Comparison of ENCODE assay signal across 8 mouse cellular contexts in genomic region chr6:86404100-86404861, GRCm38 (mm10). TPM values are rescaled to one million over a fixed set of nuclear protein-coding genes. Genes with fewer than 3 reads are reported as not detected.
DNase-seq lines count a peak whose midpoint lies in the region; ATAC-seq and TF ChIP-seq lines count a peak whose summit lies in the region.

Gene Tia1 (plus strand): TSS chr6:86404219.

- peak within 1 kb of the TSS; percentile 92 for H3K9ac ChIP-seq in heart, embryonic 12.5 days
- H3K9ac ChIP-seq in kidney, postnatal 0 days (ENCODE audit: low read depth, low read length), result peak within 1 kb of the TSS; percentile 97
- H3K9ac ChIP-seq in liver, embryonic 11.5 days (ENCODE audit: low read depth, low read length), result peak within 1 kb of the TSS; percentile 98
- H3K9ac ChIP-seq in stomach, embryonic 14.5 days (replicated peaks; ENCODE audit: low read depth, low read length), result peak within 1 kb of the TSS; percentile 93

- peaks cover 15% of the 10 kb centered on the region for H3K36me3 ChIP-seq in heart, embryonic 12.5 days
- no peaks in the 10 kb centered on the region for H3K36me3 ChIP-seq in kidney, postnatal 0 days (ENCODE audit: insufficient read depth, low read length)
- H3K36me3 ChIP-seq in liver, embryonic 11.5 days (ENCODE audit: control insufficient read depth, insufficient read depth, low read length), result peaks cover 2% of the 10 kb centered on the region; the same call in 1 of the 2 replicates
- H3K36me3 ChIP-seq in stomach, embryonic 14.5 days (ENCODE audit: control insufficient read depth, insufficient read depth, low read length), result peaks cover 5% of the 10 kb centered on the region; the same call in 1 of the 2 replicates

- H3K4me3 ChIP-seq in heart, embryonic 12.5 days, result peak within 1 kb of the TSS; percentile 79
- peak within 1 kb of the TSS; percentile 84 for H3K4me3 ChIP-seq in kidney, postnatal 0 days (replicated peaks; ENCODE audit: low read depth, low read length)
- H3K4me3 ChIP-seq in liver, embryonic 11.5 days (ENCODE audit: low read depth, low read length), result peak within 1 kb of the TSS; percentile 94
- peak within 1 kb of the TSS; percentile 70 for H3K4me3 ChIP-seq in stomach, embryonic 14.5 days (ENCODE audit: low read depth, low read length)

- peak within 1 kb of the TSS; percentile 98 for H3K27ac ChIP-seq in heart, embryonic 12.5 days (ENCODE audit: poor library complexity, severe bottlenecking)
- H3K27ac ChIP-seq in kidney, postnatal 0 days, result peak within 1 kb of the TSS; percentile 100
- peak within 1 kb of the TSS; percentile 98 for H3K27ac ChIP-seq in liver, embryonic 11.5 days (ENCODE audit: low read depth, low read length)
- H3K27ac ChIP-seq in stomach, embryonic 14.5 days (ENCODE audit: low read length), result peak within 1 kb of the TSS; percentile 99

- DNase-seq in CD4-positive helper T cell, adult 2 months (ENCODE audit: low read depth, low spot score), result peak; percentile 98
- DNase-seq in brain, embryonic 18.5 days (ENCODE audit: low read depth, low spot score), result peak; percentile 97
- peak; percentile 99 for DNase-seq in kidney, postnatal 0 days (ENCODE audit: low spot score)
- peak; percentile 93 for DNase-seq in liver, embryonic 11.5 days (ENCODE audit: low spot score)
- peak; percentile 97 for DNase-seq in naive thymus-derived CD4-positive, alpha-beta T cell, adult 2 months (ENCODE audit: low read depth)

- H3K27me3 ChIP-seq in heart, embryonic 12.5 days (replicated peaks), result no peaks in the 10 kb centered on the region
- H3K27me3 ChIP-seq in kidney, postnatal 0 days (ENCODE audit: insufficient read depth, low read length), result no peaks in the 10 kb centered on the region
- H3K27me3 ChIP-seq in liver, embryonic 11.5 days (replicated peaks; ENCODE audit: control insufficient read depth, insufficient read depth, low read length), result no peaks in the 10 kb centered on the region
- no peaks in the 10 kb centered on the region for H3K27me3 ChIP-seq in stomach, embryonic 14.5 days (ENCODE audit: control insufficient read depth, insufficient read depth, low read length)

- under 1% methylated on average over 62 of the region's 62 CpGs for whole genome bisulfite sequencing in heart, embryonic 12.5 days
- WGBS in kidney, postnatal 0 days, result under 1% methylated on average over 59 of the region's 62 CpGs
- WGBS in liver, embryonic 11.5 days, result under 1% methylated on average over 62 of the region's 62 CpGs
- under 1% methylated on average over 61 of the region's 62 CpGs for WGBS in stomach, embryonic 14.5 days

- no peak for TF ChIP-seq CTCF in kidney, postnatal 0 days (IDR thresholded peaks at IDR 0.05; ENCODE audit: low read depth)

- no peaks in the 10 kb centered on the region for H3K9me3 ChIP-seq in heart, embryonic 12.5 days (replicated peaks)
- H3K9me3 ChIP-seq in kidney, postnatal 0 days (replicated peaks; ENCODE audit: low read length), result no peaks in the 10 kb centered on the region
- no peaks in the 10 kb centered on the region for H3K9me3 ChIP-seq in liver, embryonic 11.5 days (ENCODE audit: control insufficient read depth, low read length)
- H3K9me3 ChIP-seq in stomach, embryonic 14.5 days (ENCODE audit: control insufficient read depth, low read depth, low read length), result no peaks in the 10 kb centered on the region

- H3K4me1 ChIP-seq in heart, embryonic 12.5 days (replicated peaks), result peaks cover 14% of the 10 kb centered on the region
- H3K4me1 ChIP-seq in kidney, postnatal 0 days (replicated peaks; ENCODE audit: insufficient read depth, low read length), result peaks cover 5% of the 10 kb centered on the region; the same call in 1 of the 2 replicates
- H3K4me1 ChIP-seq in liver, embryonic 11.5 days (replicated peaks; ENCODE audit: control insufficient read depth, insufficient read depth, low read length), result peaks cover 6% of the 10 kb centered on the region; the same call in 1 of the 2 replicates
- H3K4me1 ChIP-seq in stomach, embryonic 14.5 days (ENCODE audit: control insufficient read depth, insufficient read depth, low read length), result peaks cover 3% of the 10 kb centered on the region; the same call in 1 of the 2 replicates

- peak within 1 kb of the TSS; percentile 69 for H3K4me2 ChIP-seq in heart, embryonic 12.5 days
- H3K4me2 ChIP-seq in kidney, postnatal 0 days (ENCODE audit: low read length), result peak within 1 kb of the TSS; percentile 67
- H3K4me2 ChIP-seq in liver, embryonic 11.5 days, result peak within 1 kb of the TSS; percentile 72
- H3K4me2 ChIP-seq in stomach, embryonic 14.5 days (replicated peaks; ENCODE audit: low read depth, low read length), result peak within 1 kb of the TSS; percentile 64

- ATAC-seq in erythroid progenitor cell, adult 5-6 weeks (replicated peaks; ENCODE audit: low FRiP score, poor library complexity, severe bottlenecking), result peak; percentile 96
- peak; percentile 98 for ATAC-seq in heart, embryonic 12.5 days (ENCODE audit: insufficient number of reproducible peaks, low FRiP score)
- ATAC-seq in kidney, postnatal 0 days (replicated peaks; ENCODE audit: low FRiP score, low read depth), result peak; percentile 96
- peak; percentile 95 for ATAC-seq in liver, embryonic 11.5 days (replicated peaks; ENCODE audit: low FRiP score)
- peak; percentile 95 for ATAC-seq in stomach, embryonic 14.5 days (ENCODE audit: insufficient number of reproducible peaks, insufficient read depth, low FRiP score, low read depth)

RNA-seq across cellular contexts. Expression of gene Tia1, which starts in this region (rescaled TPM):
- 42.5 and 59.5 TPM in 2 replicates for total RNA-seq in erythroid progenitor cell, adult 5-6 weeks (2015; ENCODE audit: low replicate concordance)
- total RNA-seq in erythroid progenitor cell, adult 5-6 weeks (2017; ENCODE audit: low replicate concordance), result 32.9 and 39.7 TPM in 2 replicates
- 140 and 158 TPM in 2 replicates for polyA plus RNA-seq in heart, embryonic 12.5 days (2016; fragmentation: Nextera tagmentation; extraction: Ambion mirVana)
- 119 and 122 TPM in 2 replicates for polyA plus RNA-seq in kidney, postnatal 0 days (2015; fragmentation: Nextera tagmentation; extraction: Ambion mirVana)
- 93.5 and 95.5 TPM in 2 replicates for polyA plus RNA-seq in liver, embryonic 11.5 days (2014; fragmentation: Nextera tagmentation; extraction: Ambion mirVana)
- polyA plus RNA-seq in stomach, embryonic 14.5 days (2014; fragmentation: Nextera tagmentation; extraction: Ambion mirVana), result 236 and 245 TPM in 2 replicates

Comparison
In these comparisons a context has a peak if more than half of its experiments do, and no peak if none do; other contexts are left out.
1. Peak in every context shown above with its lines: DNase-seq, ATAC-seq, H3K4me3 ChIP-seq and H3K27ac ChIP-seq.